Mouse (Mus musculus) ES-Bruce4 (cell line): ENCODE measurements around the gene Icam1. TPM values are rescaled to one million over a fixed set of nuclear protein-coding genes. Genes with fewer than 3 reads are reported as not detected.
A peak's percentile ranks its signal among the peaks of the same experiment; 100 is the strongest.

ENCODE experiments used
- H3K27ac ChIP-seq: 2 replicates; pipeline ENCODE4 v1.5.1; 2012; ENCODE audit warnings: low read length, inconsistent platforms; ENCODE audit not compliant: insufficient read depth
- H3K27me3 ChIP-seq: 2 replicates; pipeline ENCODE4 v1.6.1; 2012; ENCODE audit warnings: mild to moderate bottlenecking, low read length, inconsistent platforms; ENCODE audit not compliant: control insufficient read depth, poor library complexity, insufficient read depth, severe bottlenecking
- H3K36me3 ChIP-seq: 2 replicates; pipeline ENCODE4 v1.6.1; 2012; ENCODE audit warnings: inconsistent platforms, mild to moderate bottlenecking, low read length, moderate library complexity; ENCODE audit not compliant: control insufficient read depth, poor library complexity, insufficient read depth, severe bottlenecking
- H3K4me1 ChIP-seq: one replicate; pipeline ENCODE4 v1.8.1; 2011; ENCODE audit warnings: low read length; ENCODE audit not compliant: control insufficient read depth, insufficient read depth
- H3K4me3 ChIP-seq: 2 replicates; pipeline ENCODE4 v1.5.1; 2011; ENCODE audit warnings: low read depth, mild to moderate bottlenecking, low read length
- H3K9ac ChIP-seq: 2 replicates; pipeline ENCODE4 v1.6.1; 2012; ENCODE audit warnings: low read depth, mild to moderate bottlenecking, inconsistent platforms; ENCODE audit not compliant: poor library complexity, severe bottlenecking
- H3K9me3 ChIP-seq: replicated peaks from 2 replicates; pipeline ENCODE4 v1.6.1; 2012; ENCODE audit warnings: mild to moderate bottlenecking, low read length, inconsistent platforms; ENCODE audit not compliant: control insufficient read depth, poor library complexity, insufficient read depth, severe bottlenecking
- CTCF ChIP-seq: IDR thresholded peaks from one replicate; pipeline ENCODE4 v1.8.1; 2011; ENCODE audit warnings: low read depth, low read length
- EP300 ChIP-seq: IDR thresholded peaks from 2 replicates; pipeline ENCODE4 v1.6.1; 2011; ENCODE audit warnings: low read depth, low read length; ENCODE audit not compliant: insufficient read depth
- POLR2A ChIP-seq: IDR thresholded peaks from one replicate; pipeline ENCODE4 v1.8.1; 2011; ENCODE audit warnings: low read length; ENCODE audit not compliant: insufficient read depth
- polyA plus RNA-seq: library from polyadenylated mRNA; stranded (reverse); fragments of >200 nt; gene quantifications from 2 replicates; pipeline ENCODE4 v1.2.4, GENCODE M21; 2011; ENCODE audit warnings: low read depth; ENCODE audit not compliant: missing spikeins, insufficient read depth, insufficient read length

Icam1 gene
- polyA plus RNA-seq, 1 experiment: 25.7 TPM

DNA sequence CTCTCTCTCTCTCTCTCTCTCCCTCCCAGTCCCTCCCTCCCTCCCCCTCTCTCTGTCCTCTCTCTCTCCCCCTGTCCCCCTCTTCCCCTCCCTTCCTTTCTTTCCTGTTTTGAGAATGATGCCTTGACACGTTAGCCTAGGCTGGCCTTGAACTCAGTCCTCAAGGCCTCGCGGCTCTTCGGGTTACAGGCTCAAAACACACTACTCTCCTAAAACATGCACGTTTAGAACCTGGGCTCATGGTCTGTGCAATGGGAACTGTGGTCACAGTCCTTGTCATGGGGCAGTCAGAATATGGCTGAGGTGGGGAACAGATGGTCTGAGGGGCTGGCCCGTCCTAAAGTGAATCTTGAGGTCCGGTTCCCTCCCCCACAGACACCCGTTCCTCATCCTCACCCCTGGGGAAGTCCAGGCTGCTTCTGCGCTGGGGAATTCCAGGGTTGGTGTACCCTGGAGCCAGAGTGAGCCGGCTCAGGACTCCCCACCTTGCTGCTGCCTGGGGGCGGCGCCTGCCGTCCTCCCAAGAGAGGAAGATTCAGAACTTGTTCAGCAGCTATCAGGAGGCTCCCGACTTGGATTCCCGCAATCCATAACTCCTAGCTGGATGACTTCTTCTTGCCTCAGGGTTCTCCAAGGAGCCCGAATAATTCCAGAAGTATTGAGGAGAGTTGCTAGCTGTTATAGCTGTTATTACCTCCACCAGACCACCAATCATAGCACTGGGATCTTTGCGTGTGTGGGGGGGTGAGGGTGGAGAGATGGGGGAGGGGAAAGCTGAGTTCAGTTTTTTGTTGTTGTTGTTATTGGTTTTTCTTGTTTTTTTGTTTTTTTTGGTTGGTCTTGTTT is 769 bp downstream of the Icam1 start:
- Histone ChIP-seq H3K27me3 (no peaks in the 10 kb centered on the region), H3K9ac (peak overlapping the region; percentile 31), H3K36me3 (peaks cover 16% of the 10 kb centered on the region), H3K27ac (no peak overlapping the region), H3K9me3 (no peaks in the 10 kb centered on the region), H3K4me3 (peak overlapping the region; percentile 83), H3K4me1 (peaks cover 3% of the 10 kb centered on the region)
- TF ChIP-seq EP300 (peak; percentile 46; the same call in 1 of the 2 replicates), CTCF (no peak), POLR2A (no peak)

DNA sequence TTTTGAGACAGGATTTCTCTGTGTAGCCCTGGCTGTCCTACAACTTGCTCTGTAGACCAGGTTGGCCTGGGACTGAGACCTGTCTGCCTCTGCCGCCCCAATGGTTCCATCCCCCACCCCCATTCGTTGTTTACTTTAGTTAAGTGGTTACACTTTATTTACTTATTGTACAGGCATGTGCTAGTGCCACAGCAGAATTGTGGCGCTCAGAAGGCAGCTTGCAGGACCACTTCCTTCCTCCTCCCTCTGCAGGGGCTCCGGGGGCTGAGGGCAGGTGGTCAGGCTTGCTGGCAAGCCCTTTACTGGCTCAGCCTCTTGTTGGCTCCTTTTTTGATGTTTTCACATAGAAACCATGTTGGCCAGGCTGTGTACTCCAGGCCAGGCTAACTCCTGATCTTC is 1.4 kb downstream of the Icam1 start:
- no peaks in the 10 kb centered on the region for H3K9me3 ChIP-seq
- no peak for TF ChIP-seq POLR2A
- TF ChIP-seq EP300: no peak
- TF ChIP-seq CTCF: no peak
- peaks cover 3% of the 10 kb centered on the region for H3K4me1 ChIP-seq
- H3K36me3 ChIP-seq: peaks cover 16% of the 10 kb centered on the region
- H3K9ac ChIP-seq: peak overlapping the region; percentile 31; the same call in 1 of the 2 replicates
- no peak overlapping the region for H3K27ac ChIP-seq
- no peaks in the 10 kb centered on the region for H3K27me3 ChIP-seq
- H3K4me3 ChIP-seq: peak overlapping the region; percentile 83

DNA sequence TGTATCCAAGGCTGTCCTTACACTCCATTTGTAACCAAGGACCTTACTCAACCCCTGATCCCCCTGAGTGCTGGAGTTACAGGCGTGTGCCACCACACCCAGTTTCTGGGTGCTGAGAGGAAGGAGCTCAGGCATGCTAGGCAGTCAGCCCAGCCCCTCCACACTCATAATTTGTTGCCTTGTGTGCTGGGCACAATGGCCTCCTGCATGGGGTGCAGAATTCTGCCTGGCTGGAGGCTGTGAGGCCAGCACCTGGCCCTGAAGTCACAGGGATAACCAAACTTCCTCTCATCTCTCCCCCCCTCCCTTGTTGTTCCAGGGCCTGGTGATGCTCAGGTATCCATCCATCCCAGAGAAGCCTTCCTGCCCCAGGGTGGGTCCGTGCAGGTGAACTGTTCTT is 2.8 kb downstream of the Icam1 start:
- Histone ChIP-seq H3K4me3 (no peak overlapping the region), H3K27me3 (no peaks in the 10 kb centered on the region), H3K4me1 (peaks cover 3% of the 10 kb centered on the region), H3K9ac (no peak overlapping the region), H3K27ac (no peak overlapping the region), H3K36me3 (peaks cover 16% of the 10 kb centered on the region), H3K9me3 (no peaks in the 10 kb centered on the region)
- TF ChIP-seq CTCF: no peak

DNA sequence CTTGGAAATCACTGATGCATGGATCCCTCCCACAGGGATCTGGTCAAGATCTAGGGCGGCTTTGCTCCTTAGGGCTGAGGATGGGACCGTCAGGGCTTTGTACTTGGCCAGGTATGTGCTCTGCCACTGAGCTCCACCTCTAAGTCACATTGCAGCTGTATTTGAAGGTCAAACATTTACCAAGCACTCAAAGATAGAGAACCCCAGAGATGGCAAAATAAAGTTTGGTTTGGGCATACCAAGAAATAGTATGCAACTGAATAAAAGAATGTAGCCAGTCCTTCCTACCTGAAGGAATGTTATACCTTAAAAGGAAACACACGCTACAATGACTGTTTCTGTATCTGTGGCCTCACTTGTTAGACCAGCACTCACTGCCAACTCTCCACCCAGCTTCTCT is 5.6 kb downstream of the Icam1 start:
- Histone ChIP-seq H3K9ac (no peak overlapping the region), H3K4me1 (peaks cover 6% of the 10 kb centered on the region), H3K4me3 (no peak overlapping the region), H3K9me3 (no peaks in the 10 kb centered on the region), H3K27ac (no peak overlapping the region), H3K27me3 (no peaks in the 10 kb centered on the region), H3K36me3 (peaks cover 19% of the 10 kb centered on the region)
- no peak for TF ChIP-seq CTCF
- no peak for TF ChIP-seq POLR2A
- TF ChIP-seq EP300: no peak

DNA sequence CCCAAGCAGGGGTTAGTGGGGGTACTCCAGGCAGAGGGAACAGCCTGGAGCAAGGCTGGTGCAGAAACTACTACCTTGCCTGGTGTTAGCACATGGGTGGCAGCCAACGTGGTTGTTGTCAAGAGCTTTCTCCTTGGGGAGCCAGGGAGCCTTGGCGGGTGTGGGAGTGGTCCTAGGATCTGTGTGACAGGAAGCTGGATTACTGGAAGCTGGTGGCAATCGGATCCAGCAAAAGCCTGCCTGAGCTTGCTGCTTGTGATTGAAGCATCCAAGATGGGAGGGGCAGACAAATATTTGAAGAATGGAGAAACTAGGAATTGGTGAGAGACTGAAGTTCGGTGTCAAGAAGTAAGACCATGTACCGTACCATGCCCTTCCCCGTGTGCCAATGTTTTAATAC is 6.5 kb downstream of the Icam1 start:
- Histone ChIP-seq H3K27me3 (no peaks in the 10 kb centered on the region), H3K27ac (no peak overlapping the region), H3K4me3 (no peak overlapping the region), H3K9me3 (no peaks in the 10 kb centered on the region), H3K9ac (no peak overlapping the region), H3K4me1 (peaks cover 9% of the 10 kb centered on the region), H3K36me3 (peaks cover 19% of the 10 kb centered on the region)
- no peak for TF ChIP-seq POLR2A
- TF ChIP-seq CTCF: no peak
- TF ChIP-seq EP300: no peak

DNA sequence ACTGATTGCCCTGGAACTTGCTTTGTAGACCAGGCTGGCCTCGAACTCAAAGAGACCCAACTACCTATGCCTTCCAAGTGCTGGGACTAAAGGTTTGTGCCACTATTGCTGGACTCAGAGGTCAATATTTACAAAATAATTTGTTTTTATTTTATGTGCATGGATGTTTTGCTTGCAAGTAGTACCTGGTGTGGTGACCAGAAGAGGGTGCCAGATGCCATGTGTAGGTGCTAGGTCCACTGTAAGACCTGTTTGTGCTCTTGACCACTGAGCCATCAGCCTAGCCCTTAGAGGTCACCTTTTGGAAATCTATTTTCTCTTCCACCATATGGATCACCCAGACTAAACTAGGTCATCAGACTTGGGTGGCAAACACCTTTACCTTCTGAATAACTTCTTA is 6.9 kb downstream of the Icam1 start:
- Histone ChIP-seq H3K4me3 (no peak overlapping the region), H3K9me3 (no peaks in the 10 kb centered on the region), H3K27ac (no peak overlapping the region), H3K9ac (no peak overlapping the region), H3K4me1 (peaks cover 9% of the 10 kb centered on the region), H3K27me3 (no peaks in the 10 kb centered on the region), H3K36me3 (peaks cover 19% of the 10 kb centered on the region)
- TF ChIP-seq POLR2A: no peak
- no peak for TF ChIP-seq EP300
- TF ChIP-seq CTCF: no peak
